Mouse (Mus musculus) G1E (cell line): ENCODE measurements around the gene Hist1h4h.

Source experiments
- CTCF ChIP-seq: IDR thresholded peaks from 2 replicates; pipeline ENCODE4 v1.5.1; 2012; ENCODE audit warnings: low read depth, low read length, inconsistent platforms, mixed read lengths
- TAL1 ChIP-seq: conservative IDR thresholded peaks from 2 replicates; pipeline ENCODE4 v1.6.1; 2012; ENCODE audit warnings: low read depth, low read length, inconsistent platforms, mixed read lengths

DNA sequence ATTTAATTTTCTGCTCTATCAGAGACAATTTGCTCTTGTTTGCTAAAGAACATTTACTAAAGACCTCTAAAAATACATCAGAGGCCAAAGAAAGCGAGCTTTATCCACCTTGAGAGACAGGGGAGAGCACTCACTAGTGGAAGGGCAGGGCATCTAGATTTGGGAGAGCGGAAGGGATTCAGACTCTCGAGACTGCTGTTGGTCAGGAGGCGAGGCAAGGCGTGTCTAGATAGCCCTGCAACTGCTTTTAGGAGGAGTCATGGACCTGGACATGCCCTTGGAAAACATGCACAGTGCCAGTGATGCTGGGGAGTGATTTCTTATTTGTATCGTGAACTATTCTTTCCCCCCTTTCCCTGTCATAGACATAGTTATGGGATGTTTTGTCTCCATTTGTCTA lies 35.3 kb upstream of the Hist1h4h start:
- TF ChIP-seq CTCF, result no peak
- TF ChIP-seq TAL1, result no peak
